Mouse (Mus musculus): ENCODE results near the gene Ear1. TPM values are rescaled to one million over a fixed set of nuclear protein-coding genes. Genes with fewer than 3 reads are reported as not detected.

The Ear1 gene
- polyA plus RNA-seq (2015; fragmentation: Illumina TruSeq; extraction: RNeasy Lipid Tissue Mini Kit (QIAGEN cat#74804); ENCODE audit: low read depth, low replicate concordance), result not detected

GRCm38 (mm10) chr14:43875417-43875816, at the start of gene Ear1:
Gene Ear1 (minus strand): TSS chr14:43875517.

DNA sequence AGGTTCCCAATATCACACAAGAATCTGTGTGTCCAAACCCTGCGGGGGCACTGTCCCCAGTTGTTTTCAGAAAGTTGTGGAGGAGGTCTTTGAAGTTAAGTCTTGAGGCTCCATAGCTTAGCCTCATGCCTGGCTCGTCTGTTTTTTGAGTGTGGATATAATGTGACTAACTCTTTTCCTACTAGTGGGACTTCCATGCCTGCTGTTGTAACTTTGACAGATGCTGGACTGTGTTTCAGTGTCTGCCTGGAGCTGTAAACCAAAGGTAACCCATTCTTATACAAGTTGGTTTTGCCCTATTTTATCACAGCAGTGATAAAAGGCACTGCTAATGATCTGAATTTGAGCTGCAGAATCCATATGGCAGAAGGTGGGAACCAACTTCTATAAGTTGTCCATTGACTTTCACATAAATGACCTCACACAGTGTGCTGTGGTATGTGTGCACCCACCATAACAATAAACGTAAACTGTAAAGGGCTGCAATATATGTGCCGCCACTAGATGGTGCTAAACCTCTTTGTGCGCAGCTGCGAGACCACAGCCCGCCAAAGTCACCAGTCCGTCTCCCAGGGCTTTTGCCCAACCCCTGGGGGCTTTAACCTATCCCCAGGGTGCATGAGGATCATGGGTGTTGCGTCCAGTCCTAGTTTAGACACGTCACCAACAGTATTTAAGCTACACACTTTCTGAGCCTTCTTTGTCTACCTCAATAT, 49.5 kb upstream of the Ear1 start, which contains the start of gene Gm8113:
Gm8113 (plus strand) TSS at position 703 of the 716 bp plus-strand sequence.

DNA sequence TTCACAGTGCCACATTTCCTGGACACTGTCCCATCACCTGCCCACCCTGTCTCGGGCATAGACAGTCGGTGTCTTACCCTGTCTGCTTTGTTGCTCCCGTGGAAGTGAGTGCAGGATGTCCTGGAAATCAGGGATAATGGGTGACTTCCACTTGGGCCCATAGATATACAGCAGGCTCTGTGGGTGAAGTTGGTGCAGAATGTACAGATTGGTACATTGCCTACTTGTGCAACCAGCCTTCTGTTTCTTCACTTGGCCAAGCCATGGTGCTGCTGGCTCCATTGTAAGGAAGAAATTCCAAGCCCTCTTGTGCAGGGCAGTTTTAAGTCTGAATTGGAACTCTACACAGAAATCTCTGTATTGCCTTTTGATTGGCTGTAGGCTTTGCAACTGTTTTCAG, 48.1 kb upstream of the Ear1 start, which contains the start of gene Ear10:
Ear10 (minus strand) TSS at position 101 of the 400 bp plus-strand sequence.

DNA sequence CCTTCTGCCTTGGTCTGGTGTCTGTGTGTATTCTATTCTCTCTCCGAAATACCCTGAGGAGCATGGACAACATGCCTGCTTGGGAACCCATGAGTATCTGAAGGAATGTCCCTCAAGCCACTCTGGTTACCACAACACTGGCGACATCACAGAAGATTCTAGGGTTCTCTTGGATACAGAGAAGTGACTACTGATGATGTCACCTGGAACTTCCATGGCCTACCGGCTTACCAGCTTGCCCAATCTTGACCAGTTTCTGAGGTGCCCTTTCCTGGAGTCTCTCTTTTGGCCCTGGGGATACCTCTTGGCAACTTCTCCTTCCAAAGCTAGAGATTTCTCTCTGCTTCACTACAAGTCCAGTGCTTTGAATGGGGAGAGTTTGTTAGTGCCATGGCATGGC, 90.7 kb downstream of the Ear1 start, which contains the start of gene Gm8180:
Gm8180 (minus strand) TSS at position 101 of the 400 bp plus-strand sequence.

Other genes with a start within 250 kb of the Ear1 start
- gene Gm8165, start 198.3 kb downstream of the Ear1 start, polyA plus RNA-seq (2015; fragmentation: Illumina TruSeq; extraction: RNeasy Lipid Tissue Mini Kit (QIAGEN cat#74804); ENCODE audit: low read depth, low replicate concordance), result not detected
- gene Gm7324, start 177.7 kb downstream of the Ear1 start, polyA plus RNA-seq (2015; fragmentation: Illumina TruSeq; extraction: RNeasy Lipid Tissue Mini Kit (QIAGEN cat#74804); ENCODE audit: low read depth, low replicate concordance), result 0.55 TPM
- not detected for gene Gm16506, start 148.0 kb downstream of the Ear1 start, polyA plus RNA-seq (2015; fragmentation: Illumina TruSeq; extraction: RNeasy Lipid Tissue Mini Kit (QIAGEN cat#74804); ENCODE audit: low read depth, low replicate concordance)
- gene Gm6526, start 127.7 kb downstream of the Ear1 start, polyA plus RNA-seq (2015; fragmentation: Illumina TruSeq; extraction: RNeasy Lipid Tissue Mini Kit (QIAGEN cat#74804); ENCODE audit: low read depth, low replicate concordance), result not detected
- not detected for gene Gm8180, start 90.8 kb downstream of the Ear1 start, polyA plus RNA-seq (2015; fragmentation: Illumina TruSeq; extraction: RNeasy Lipid Tissue Mini Kit (QIAGEN cat#74804); ENCODE audit: low read depth, low replicate concordance)
- not detected for gene Ear10, start 48.0 kb upstream of the Ear1 start, polyA plus RNA-seq (2015; fragmentation: Illumina TruSeq; extraction: RNeasy Lipid Tissue Mini Kit (QIAGEN cat#74804); ENCODE audit: low read depth, low replicate concordance)
- 0.16 TPM for gene Gm8113, start 49.9 kb upstream of the Ear1 start, polyA plus RNA-seq (2015; fragmentation: Illumina TruSeq; extraction: RNeasy Lipid Tissue Mini Kit (QIAGEN cat#74804); ENCODE audit: low read depth, low replicate concordance)
- gene Ang5, start 81.6 kb upstream of the Ear1 start, polyA plus RNA-seq (2015; fragmentation: Illumina TruSeq; extraction: RNeasy Lipid Tissue Mini Kit (QIAGEN cat#74804); ENCODE audit: low read depth, low replicate concordance), result not detected
- gene Ang6, start 126.8 kb upstream of the Ear1 start, polyA plus RNA-seq (2015; fragmentation: Illumina TruSeq; extraction: RNeasy Lipid Tissue Mini Kit (QIAGEN cat#74804); ENCODE audit: low read depth, low replicate concordance), result not detected
- not detected for gene Ear2, start 227.1 kb upstream of the Ear1 start, polyA plus RNA-seq (2015; fragmentation: Illumina TruSeq; extraction: RNeasy Lipid Tissue Mini Kit (QIAGEN cat#74804); ENCODE audit: low read depth, low replicate concordance)
- not detected for gene Gm3327, start 248.3 kb upstream of the Ear1 start, polyA plus RNA-seq (2015; fragmentation: Illumina TruSeq; extraction: RNeasy Lipid Tissue Mini Kit (QIAGEN cat#74804); ENCODE audit: low read depth, low replicate concordance)

Measured in brain, adult 10 weeks (tissue).